Mouse (Mus musculus): ENCODE data around the gene Pip4k2a. TPM values are rescaled to one million over a fixed set of nuclear protein-coding genes. Genes with fewer than 3 reads are reported as not detected.

The Pip4k2a gene
- polyA plus RNA-seq, 1 experiment from 2014 or later: 10.9 TPM

GRCm38 (mm10) chr2:18850657-18851056 lies 147.3 kb downstream of the Pip4k2a start:
- Histone ChIP-seq H3K36me3 (ENCODE audit: control insufficient read depth, insufficient read depth, low read length) (no peaks in the 10 kb centered on the region), H3K27me3 (ENCODE audit: control insufficient read depth, insufficient read depth, low read length) (no peaks in the 10 kb centered on the region), H3K4me3 (ENCODE audit: low read depth, low read length) (no peak overlapping the region), H3K4me2 (ENCODE audit: low read depth) (no peak overlapping the region), H3K9ac (ENCODE audit: low read length) (no peak overlapping the region), H3K9me3 (ENCODE audit: control insufficient read depth, low read length) (no peaks in the 10 kb centered on the region), H3K4me1 (ENCODE audit: control insufficient read depth, insufficient read depth, low read length) (no peaks in the 10 kb centered on the region), H3K27ac (ENCODE audit: low read depth, low read length) (no peak overlapping the region)
- no peak for ATAC-seq (ENCODE audit: insufficient read depth, low FRiP score, low TSS enrichment)
- no peak for DNase-seq (ENCODE audit: low spot score)
- WGBS: 58% methylated on average over 8 of the region's 8 CpGs

- WGBS: 88% methylated on average over 5 of the region's 5 CpGs
- DNase-seq (ENCODE audit: low spot score) (no peak), ATAC-seq (ENCODE audit: insufficient read depth, low FRiP score, low TSS enrichment) (no peak)
- no peaks in the 10 kb centered on the region for H3K27me3 ChIP-seq (ENCODE audit: control insufficient read depth, insufficient read depth, low read length)
- H3K4me1 ChIP-seq (ENCODE audit: control insufficient read depth, insufficient read depth, low read length): no peaks in the 10 kb centered on the region
- H3K27ac ChIP-seq (ENCODE audit: low read depth, low read length): no peak overlapping the region
- H3K4me2 ChIP-seq (ENCODE audit: low read depth): no peak overlapping the region
- H3K4me3 ChIP-seq (ENCODE audit: low read depth, low read length): no peak overlapping the region
- no peaks in the 10 kb centered on the region for H3K36me3 ChIP-seq (ENCODE audit: control insufficient read depth, insufficient read depth, low read length)
- H3K9ac ChIP-seq (ENCODE audit: low read length): no peak overlapping the region
- H3K9me3 ChIP-seq (ENCODE audit: control insufficient read depth, low read length): no peaks in the 10 kb centered on the region
These were observed 149.8 kb downstream of the Pip4k2a start for GRCm38 (mm10) chr2:18848074-18848629.

GRCm38 (mm10) chr2:18842527-18842926 lies 155.4 kb downstream of the Pip4k2a start:
- no peak overlapping the region for H3K4me3 ChIP-seq (ENCODE audit: low read depth, low read length)
- no peak for ATAC-seq (ENCODE audit: insufficient read depth, low FRiP score, low TSS enrichment)
- H3K36me3 ChIP-seq (ENCODE audit: control insufficient read depth, insufficient read depth, low read length): no peaks in the 10 kb centered on the region
- H3K27me3 ChIP-seq (ENCODE audit: control insufficient read depth, insufficient read depth, low read length): no peaks in the 10 kb centered on the region
- no peak for DNase-seq (ENCODE audit: low spot score)
- no peaks in the 10 kb centered on the region for H3K9me3 ChIP-seq (ENCODE audit: control insufficient read depth, low read length)
- H3K4me2 ChIP-seq (ENCODE audit: low read depth): no peak overlapping the region
- H3K4me1 ChIP-seq (ENCODE audit: control insufficient read depth, insufficient read depth, low read length): no peaks in the 10 kb centered on the region
- WGBS: 81% methylated on average over 6 of the region's 6 CpGs
- no peak overlapping the region for H3K9ac ChIP-seq (ENCODE audit: low read length)
- no peak overlapping the region for H3K27ac ChIP-seq (ENCODE audit: low read depth, low read length)

- DNase-seq (ENCODE audit: low spot score): no peak
- 96% methylated on average over 8 of the region's 8 CpGs for WGBS
These were observed 156.9 kb downstream of the Pip4k2a start for GRCm38 (mm10) chr2:18841051-18841450.

GRCm38 (mm10) chr2:18839532-18839931 lies 158.4 kb downstream of the Pip4k2a start:
- no peak for DNase-seq (ENCODE audit: low spot score)

More at GRCm38 (mm10) chr2:18841051-18841450, 156.9 kb downstream of the Pip4k2a start:
- Histone ChIP-seq H3K27ac (ENCODE audit: low read depth, low read length) (no peak overlapping the region), H3K36me3 (ENCODE audit: control insufficient read depth, insufficient read depth, low read length) (no peaks in the 10 kb centered on the region), H3K9ac (ENCODE audit: low read length) (no peak overlapping the region), H3K27me3 (ENCODE audit: control insufficient read depth, insufficient read depth, low read length) (no peaks in the 10 kb centered on the region), H3K4me1 (ENCODE audit: control insufficient read depth, insufficient read depth, low read length) (no peaks in the 10 kb centered on the region), H3K4me2 (ENCODE audit: low read depth) (no peak overlapping the region), H3K9me3 (ENCODE audit: control insufficient read depth, low read length) (no peaks in the 10 kb centered on the region), H3K4me3 (ENCODE audit: low read depth, low read length) (no peak overlapping the region)
- ATAC-seq (ENCODE audit: insufficient read depth, low FRiP score, low TSS enrichment): no peak

GRCm38 (mm10) chr2:18835266-18835908 lies 162.5 kb downstream of the Pip4k2a start:
- H3K27ac ChIP-seq (ENCODE audit: low read depth, low read length): no peak overlapping the region
- ATAC-seq (ENCODE audit: insufficient read depth, low FRiP score, low TSS enrichment) (no peak), DNase-seq (ENCODE audit: low spot score) (no peak)
- no peaks in the 10 kb centered on the region for H3K4me1 ChIP-seq (ENCODE audit: control insufficient read depth, insufficient read depth, low read length)
- WGBS: 94% methylated on average over 12 of the region's 12 CpGs
- no peak overlapping the region for H3K9ac ChIP-seq (ENCODE audit: low read length)
- H3K9me3 ChIP-seq (ENCODE audit: control insufficient read depth, low read length): no peaks in the 10 kb centered on the region
- H3K4me3 ChIP-seq (ENCODE audit: low read depth, low read length): no peak overlapping the region
- no peaks in the 10 kb centered on the region for H3K27me3 ChIP-seq (ENCODE audit: control insufficient read depth, insufficient read depth, low read length)
- H3K36me3 ChIP-seq (ENCODE audit: control insufficient read depth, insufficient read depth, low read length): no peaks in the 10 kb centered on the region
- H3K4me2 ChIP-seq (ENCODE audit: low read depth): no peak overlapping the region

More at GRCm38 (mm10) chr2:18839532-18839931, 158.4 kb downstream of the Pip4k2a start:
- Histone ChIP-seq H3K9me3 (ENCODE audit: control insufficient read depth, low read length) (no peaks in the 10 kb centered on the region), H3K4me1 (ENCODE audit: control insufficient read depth, insufficient read depth, low read length) (no peaks in the 10 kb centered on the region), H3K36me3 (ENCODE audit: control insufficient read depth, insufficient read depth, low read length) (no peaks in the 10 kb centered on the region), H3K27me3 (ENCODE audit: control insufficient read depth, insufficient read depth, low read length) (no peaks in the 10 kb centered on the region), H3K9ac (ENCODE audit: low read length) (no peak overlapping the region), H3K4me3 (ENCODE audit: low read depth, low read length) (no peak overlapping the region), H3K27ac (ENCODE audit: low read depth, low read length) (no peak overlapping the region), H3K4me2 (ENCODE audit: low read depth) (no peak overlapping the region)
- ATAC-seq (ENCODE audit: insufficient read depth, low FRiP score, low TSS enrichment): no peak
- 92% methylated on average over 4 of the region's 4 CpGs for WGBS

- Histone ChIP-seq H3K4me2 (ENCODE audit: low read depth) (no peak overlapping the region), H3K4me3 (ENCODE audit: low read depth, low read length) (no peak overlapping the region), H3K9ac (ENCODE audit: low read length) (no peak overlapping the region), H3K27me3 (ENCODE audit: control insufficient read depth, insufficient read depth, low read length) (no peaks in the 10 kb centered on the region), H3K27ac (ENCODE audit: low read depth, low read length) (no peak overlapping the region), H3K9me3 (ENCODE audit: control insufficient read depth, low read length) (no peaks in the 10 kb centered on the region), H3K36me3 (ENCODE audit: control insufficient read depth, insufficient read depth, low read length) (no peaks in the 10 kb centered on the region), H3K4me1 (ENCODE audit: control insufficient read depth, insufficient read depth, low read length) (no peaks in the 10 kb centered on the region)
- DNase-seq (ENCODE audit: low spot score) (no peak), ATAC-seq (ENCODE audit: insufficient read depth, low FRiP score, low TSS enrichment) (no peak)
- WGBS: 90% methylated on average over 9 of the region's 9 CpGs
These were observed 164.8 kb downstream of the Pip4k2a start for GRCm38 (mm10) chr2:18833024-18833590.

GRCm38 (mm10) chr2:18831031-18831774 lies 166.7 kb downstream of the Pip4k2a start:
- H3K4me3 ChIP-seq (ENCODE audit: low read depth, low read length): no peak overlapping the region
- no peak overlapping the region for H3K4me2 ChIP-seq (ENCODE audit: low read depth)
- H3K36me3 ChIP-seq (ENCODE audit: control insufficient read depth, insufficient read depth, low read length): no peaks in the 10 kb centered on the region
- no peaks in the 10 kb centered on the region for H3K27me3 ChIP-seq (ENCODE audit: control insufficient read depth, insufficient read depth, low read length)
- ATAC-seq (ENCODE audit: insufficient read depth, low FRiP score, low TSS enrichment) (no peak), DNase-seq (ENCODE audit: low spot score) (no peak)
- H3K9me3 ChIP-seq (ENCODE audit: control insufficient read depth, low read length): no peaks in the 10 kb centered on the region
- no peaks in the 10 kb centered on the region for H3K4me1 ChIP-seq (ENCODE audit: control insufficient read depth, insufficient read depth, low read length)
- no peak overlapping the region for H3K9ac ChIP-seq (ENCODE audit: low read length)
- WGBS: 69% methylated on average over 6 of the region's 6 CpGs
- H3K27ac ChIP-seq (ENCODE audit: low read depth, low read length): no peak overlapping the region

All from neural tube, embryonic 11.5 days (tissue).